Mouse (Mus musculus): ENCODE data around the gene Mov10l1. TPM values are rescaled to one million over a fixed set of nuclear protein-coding genes. Genes with fewer than 3 reads are reported as not detected.

Mov10l1 gene
- 1.0 TPM in 1 of 2 replicates, not detected in the other for polyA plus RNA-seq (2015; fragmentation: Nextera tagmentation; extraction: Ambion mirVana)

DNA sequence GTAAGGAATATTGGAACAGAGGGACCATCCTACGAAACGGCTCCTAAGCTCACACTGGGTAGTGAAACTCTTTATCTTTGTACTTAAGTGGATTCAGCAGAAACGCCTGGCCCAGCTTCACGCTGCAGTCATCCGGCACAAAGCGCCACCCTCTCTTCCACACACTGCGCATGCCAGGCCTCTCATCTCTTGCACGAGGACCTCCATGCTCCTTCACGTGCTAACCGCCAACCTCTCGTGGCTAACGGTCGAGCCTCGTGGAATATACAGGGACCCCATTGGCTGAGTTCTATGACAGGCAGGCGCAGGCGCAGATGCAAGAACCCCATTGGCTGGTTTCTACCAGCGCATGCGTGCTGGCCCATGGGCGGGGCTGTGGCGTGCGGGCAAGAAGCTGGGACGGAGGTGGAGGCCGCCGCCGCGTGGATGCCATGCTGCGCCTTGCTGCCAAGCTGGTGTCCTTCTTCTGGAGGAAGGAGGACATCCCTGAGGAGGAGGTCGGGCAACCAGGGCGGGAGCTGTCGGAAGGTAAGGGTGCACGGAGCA lies at the start of gene Mov10l1:
Gene Mov10l1, plus strand, starts transcription at position 376 of the 546 bp plus-strand sequence.

DNA sequence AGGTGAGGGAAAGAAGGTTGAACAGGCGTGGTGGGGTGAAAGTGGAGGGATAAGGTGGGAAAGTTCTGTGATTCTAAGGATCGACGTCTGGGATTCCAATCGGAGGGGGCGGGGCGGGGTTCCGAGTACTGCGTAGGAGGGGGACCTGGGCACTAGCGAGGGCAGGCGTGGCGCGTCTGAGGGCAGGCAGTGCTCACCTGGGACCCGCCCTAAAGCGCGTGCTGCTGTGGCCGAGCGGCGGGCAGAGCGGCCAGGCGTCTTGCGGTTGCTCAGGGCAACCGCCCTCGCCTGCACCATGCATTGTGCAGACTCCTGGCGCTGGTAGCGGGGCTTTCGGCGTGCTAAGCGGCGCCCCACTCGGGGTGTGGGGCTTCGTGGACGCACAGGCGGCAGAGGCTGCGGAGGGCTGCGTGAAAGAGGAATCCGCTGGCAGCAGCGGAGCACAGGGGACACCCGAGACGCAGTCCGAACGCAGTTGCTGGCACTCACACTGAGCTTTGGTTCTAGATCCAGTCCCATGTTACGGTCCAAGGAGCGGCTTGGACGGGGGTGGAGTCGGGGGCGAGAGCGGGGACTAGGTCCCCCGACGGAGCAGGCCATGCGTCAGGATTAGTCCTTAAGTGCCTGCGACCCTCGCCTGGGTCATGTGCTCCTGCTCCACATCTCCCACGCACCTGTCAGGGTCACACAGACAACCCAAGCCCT lies 28.2 kb upstream of the Mov10l1 start, which contains the start of gene Ttll8:
Gene Ttll8, minus strand, starts transcription at position 51 of the 705 bp plus-strand sequence.

DNA sequence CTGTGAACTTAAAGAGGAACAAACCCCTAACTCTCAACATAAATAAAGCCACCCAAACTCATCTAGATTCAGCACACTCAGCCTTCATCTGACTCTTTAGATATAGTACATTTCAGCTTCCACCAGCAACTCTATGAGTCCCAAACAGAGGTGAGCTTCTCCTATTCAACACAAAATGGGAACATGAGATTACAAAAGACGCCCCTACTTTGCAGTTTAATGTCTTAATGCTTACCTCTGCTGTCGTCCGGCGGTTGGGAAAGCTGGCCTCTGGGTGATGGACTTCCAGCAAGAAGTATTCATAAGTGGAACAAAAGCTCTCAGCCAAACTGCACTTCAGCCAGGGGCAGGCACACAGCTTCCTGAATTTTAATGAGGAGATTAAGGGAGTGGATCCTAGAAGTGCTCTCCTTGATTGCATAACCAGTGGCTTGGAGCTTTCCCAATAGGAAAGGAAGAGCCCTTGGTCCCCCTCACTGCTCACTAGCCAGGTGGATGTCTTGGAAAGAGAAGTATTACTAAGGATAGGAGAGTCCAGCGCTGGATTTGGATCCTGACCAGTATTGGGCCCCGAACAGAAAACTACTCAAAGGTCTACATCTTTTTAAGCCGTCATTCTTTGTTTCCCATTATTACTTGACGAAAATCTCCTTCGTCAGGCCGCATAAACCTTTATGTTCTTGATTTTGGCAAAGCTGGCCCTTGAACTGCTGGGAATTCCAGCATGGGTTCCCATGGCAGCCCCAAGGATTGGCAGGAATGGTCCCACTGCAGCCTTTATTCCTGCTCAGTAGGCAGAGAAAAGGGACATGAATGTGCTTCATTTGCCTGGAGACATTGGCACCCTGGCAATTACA lies 4.2 kb upstream of the Mov10l1 start, which contains the start of gene Mlc1:
Gene Mlc1, minus strand, starts transcription at position 727 of the 857 bp plus-strand sequence.

DNA sequence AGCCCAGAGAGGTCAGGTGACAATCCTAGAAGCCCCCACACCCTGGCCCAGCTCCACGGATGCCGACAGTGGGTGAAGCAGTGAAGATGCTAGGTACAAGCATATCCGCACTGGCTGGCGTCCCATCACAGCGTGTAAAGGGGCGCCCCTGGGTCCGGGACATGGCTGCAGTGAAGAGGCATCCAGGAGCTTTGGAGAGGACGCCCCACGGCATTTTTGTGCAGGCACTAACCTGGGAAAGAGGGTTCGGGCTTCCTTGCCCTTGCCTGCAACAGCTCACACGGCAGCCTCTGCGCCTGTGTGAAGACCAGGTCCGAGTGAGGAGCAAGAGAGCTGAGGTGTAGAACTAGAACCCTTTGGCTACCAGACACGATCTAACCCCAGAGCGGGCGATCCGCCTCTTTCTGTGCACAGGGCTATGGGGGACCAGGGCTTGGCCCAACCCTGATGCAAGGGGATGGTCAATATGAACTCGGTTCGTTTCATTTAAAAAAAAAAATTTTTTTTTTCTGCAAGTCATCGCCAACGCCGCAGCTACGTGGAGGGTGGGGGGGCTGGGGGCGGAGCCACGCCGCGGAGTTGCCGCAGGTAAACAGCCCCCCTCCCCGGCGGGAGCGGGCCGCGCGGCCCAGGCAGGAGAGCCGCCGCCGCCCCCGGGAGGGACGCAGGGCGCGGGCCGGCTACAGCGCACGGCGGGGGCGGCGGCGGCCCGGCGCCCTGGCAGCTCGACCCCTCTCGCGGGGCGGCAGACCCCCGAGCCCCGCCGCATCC lies 76.6 kb downstream of the Mov10l1 start, which contains the start of gene Panx2:
Gene Panx2, plus strand, starts transcription at position 574 of the 771 bp plus-strand sequence.

DNA sequence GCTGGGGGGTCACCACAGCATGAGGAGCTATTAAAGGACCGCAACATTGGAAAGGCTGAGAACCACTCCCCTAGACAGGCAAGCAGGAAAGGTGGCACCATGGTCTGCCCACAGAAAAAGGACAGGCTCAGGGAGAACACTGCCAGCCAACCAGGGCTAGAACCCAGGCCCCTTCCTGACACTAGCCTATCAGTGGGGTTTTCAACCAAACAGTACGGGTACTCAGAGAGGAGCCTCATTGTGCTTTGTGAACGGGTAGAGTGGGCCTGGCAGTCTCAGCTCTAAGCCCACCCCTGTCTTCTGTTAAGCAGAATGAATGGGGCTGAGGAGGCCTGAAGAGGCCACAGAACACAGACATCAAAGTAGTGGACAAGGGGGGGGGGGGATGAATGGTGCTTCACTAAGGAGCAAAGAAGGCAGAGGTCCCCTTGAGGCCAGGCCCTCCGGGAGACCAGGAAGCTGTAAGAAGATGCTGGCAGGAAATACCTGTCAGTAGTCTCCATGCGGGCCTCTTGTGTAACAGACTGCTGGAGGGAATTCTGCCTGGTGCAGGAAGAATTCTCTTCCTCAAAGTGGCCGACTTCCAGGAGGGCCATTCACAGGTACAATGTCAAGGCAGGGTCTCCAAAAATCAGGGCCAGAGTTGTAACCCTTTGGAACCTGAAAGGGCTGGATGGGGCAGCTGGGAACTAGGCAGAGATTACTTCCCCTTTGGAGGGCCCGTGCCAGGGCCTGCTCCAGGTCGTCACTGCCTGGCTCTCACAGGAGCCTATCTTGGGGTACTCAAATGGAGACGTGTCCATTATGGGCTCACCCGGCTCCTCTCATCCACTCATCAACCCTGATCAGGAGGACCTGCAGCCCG lies 92.1 kb downstream of the Mov10l1 start, which contains the start of gene Trabd:
Gene Trabd, plus strand, starts transcription at position 512 of the 865 bp plus-strand sequence.

DNA sequence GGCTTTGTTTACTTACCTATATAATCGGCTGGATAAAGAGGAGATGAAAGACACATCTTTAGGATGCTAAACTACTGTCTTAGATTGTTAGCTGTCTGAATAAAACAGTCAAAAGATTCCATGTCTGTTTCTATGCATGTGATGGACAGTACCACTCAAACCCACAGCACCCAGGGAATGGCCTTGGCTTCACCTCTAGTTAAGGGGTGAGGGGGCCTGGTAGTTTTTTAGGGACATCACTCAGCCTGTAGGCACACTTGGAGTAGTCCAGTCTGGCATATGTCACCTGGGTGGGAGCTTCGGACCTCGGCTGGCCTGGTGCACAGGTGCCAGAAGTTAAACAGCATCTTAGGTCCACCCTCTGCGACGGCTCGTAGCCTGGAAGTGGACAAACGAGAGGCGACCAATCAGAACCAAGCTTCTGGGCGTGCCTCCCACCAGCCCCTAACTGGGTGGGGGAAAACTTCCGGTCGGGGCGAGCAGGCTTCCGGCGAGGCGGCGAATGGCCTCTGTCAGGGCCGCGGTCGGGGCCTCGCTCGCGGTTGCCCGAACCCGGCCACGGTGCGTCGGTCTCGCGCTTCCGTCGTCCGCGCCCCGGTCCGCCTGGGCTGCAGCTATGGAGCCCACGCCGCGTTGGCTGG lies 106.0 kb downstream of the Mov10l1 start, which contains the start of gene Selenoo:
Gene Selenoo, plus strand, starts transcription at position 478 of the 641 bp plus-strand sequence.

Other genes starting within 250 kb of the Mov10l1 start
- 8.1 and 10.9 TPM in 2 replicates for gene Brd1, start 248.7 kb upstream of the Mov10l1 start, polyA plus RNA-seq (2015; fragmentation: Nextera tagmentation; extraction: Ambion mirVana)
- 3.0 and 3.3 TPM in 2 replicates for gene Zbed4, start 231.2 kb upstream of the Mov10l1 start, polyA plus RNA-seq (2015; fragmentation: Nextera tagmentation; extraction: Ambion mirVana)
- 8.8 and 11.5 TPM in 2 replicates for gene Alg12, start 163.6 kb upstream of the Mov10l1 start, polyA plus RNA-seq (2015; fragmentation: Nextera tagmentation; extraction: Ambion mirVana)
- 33.1 and 44.2 TPM in 2 replicates for gene Creld2, start 163.3 kb upstream of the Mov10l1 start, polyA plus RNA-seq (2015; fragmentation: Nextera tagmentation; extraction: Ambion mirVana)
- 40.0 and 40.8 TPM in 2 replicates for gene Pim3, start 120.7 kb upstream of the Mov10l1 start, polyA plus RNA-seq (2015; fragmentation: Nextera tagmentation; extraction: Ambion mirVana)
- not detected in 2 replicates for gene Ttll8, start 28.5 kb upstream of the Mov10l1 start, polyA plus RNA-seq (2015; fragmentation: Nextera tagmentation; extraction: Ambion mirVana)
- gene Mlc1, start 3.9 kb upstream of the Mov10l1 start, polyA plus RNA-seq (2015; fragmentation: Nextera tagmentation; extraction: Ambion mirVana) = 0.17 TPM in 1 of 2 replicates, not detected in the other
- gene Panx2, start 76.8 kb downstream of the Mov10l1 start, polyA plus RNA-seq (2015; fragmentation: Nextera tagmentation; extraction: Ambion mirVana) = 0.59 and 0.96 TPM in 2 replicates
- 30.3 and 35.1 TPM in 2 replicates for gene Trabd, start 92.2 kb downstream of the Mov10l1 start, polyA plus RNA-seq (2015; fragmentation: Nextera tagmentation; extraction: Ambion mirVana)
- 18.2 and 26.4 TPM in 2 replicates for gene Selenoo, start 106.2 kb downstream of the Mov10l1 start, polyA plus RNA-seq (2015; fragmentation: Nextera tagmentation; extraction: Ambion mirVana)
- 4.6 and 5.7 TPM in 2 replicates for gene Tubgcp6, start 140.2 kb downstream of the Mov10l1 start, polyA plus RNA-seq (2015; fragmentation: Nextera tagmentation; extraction: Ambion mirVana)
- 12.6 and 15.6 TPM in 2 replicates for gene Hdac10, start 145.8 kb downstream of the Mov10l1 start, polyA plus RNA-seq (2015; fragmentation: Nextera tagmentation; extraction: Ambion mirVana)
- 6.6 and 7.4 TPM in 2 replicates for gene Mapk12, start 157.8 kb downstream of the Mov10l1 start, polyA plus RNA-seq (2015; fragmentation: Nextera tagmentation; extraction: Ambion mirVana)
- 6.2 and 8.2 TPM in 2 replicates for gene Mapk11, start 166.7 kb downstream of the Mov10l1 start, polyA plus RNA-seq (2015; fragmentation: Nextera tagmentation; extraction: Ambion mirVana)
- gene Plxnb2, start 197.9 kb downstream of the Mov10l1 start, polyA plus RNA-seq (2015; fragmentation: Nextera tagmentation; extraction: Ambion mirVana) = 70.4 and 71.3 TPM in 2 replicates
- 6.5 and 8.6 TPM in 2 replicates for gene Dennd6b, start 213.6 kb downstream of the Mov10l1 start, polyA plus RNA-seq (2015; fragmentation: Nextera tagmentation; extraction: Ambion mirVana)
- 22.2 and 28.0 TPM in 2 replicates for gene Ppp6r2, start 228.6 kb downstream of the Mov10l1 start, polyA plus RNA-seq (2015; fragmentation: Nextera tagmentation; extraction: Ambion mirVana)

Data from adrenal gland, postnatal 0 days (tissue).